Comparison of ENCODE assay signal across 7 mouse cellular contexts in the genomic region with DNA sequence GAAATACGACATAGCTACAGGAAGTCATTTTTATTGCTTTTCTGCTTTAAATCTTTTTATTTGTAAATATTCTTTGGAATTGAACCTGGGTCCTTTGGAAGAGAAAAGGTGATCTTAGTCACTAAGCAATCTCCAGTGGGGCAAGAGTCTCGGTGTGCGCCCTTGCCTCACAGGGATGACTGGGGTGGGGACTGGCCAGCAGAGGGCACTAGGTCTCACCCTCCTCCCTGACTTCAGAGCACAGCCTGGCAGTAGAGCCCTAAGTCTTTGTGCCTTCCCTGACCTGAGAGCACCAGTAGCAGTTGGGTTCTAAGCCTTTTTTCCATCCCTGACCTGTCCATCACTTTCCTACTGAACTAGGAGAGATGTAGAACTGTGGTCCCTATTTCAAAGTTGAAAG.
DNase-seq lines count a peak whose midpoint lies in the region; ATAC-seq lines count a peak whose summit lies in the region.

No protein-coding gene starts in this region.

- peak; percentile 45 to 63 for DNase-seq in layer of hippocampus, postnatal 10 days (ENCODE audit: low spot score in 2 of 2)
- no peak for DNase-seq in layer of hippocampus, postnatal 14 days (ENCODE audit: low spot score in 2 of 2)
- DNase-seq in ES-CJ7 (ENCODE audit: low read depth, low spot score) = peak; percentile 33
- DNase-seq in adrenal gland, postnatal 14 days = peak; percentile 63
- DNase-seq in ovary, postnatal 36 days (ENCODE audit: low spot score) = peak; percentile 55
- DNase-seq in spleen, postnatal 36 days (ENCODE audit: low spot score in 2 of 2) = no peak

- ATAC-seq in hematopoietic stem cell, adult 5-6 weeks (replicated peaks in 1 of 2; ENCODE audit: insufficient read depth in 1 of 2, low FRiP score in 2 of 2, low TSS enrichment in 1 of 2, low read depth in 1 of 2, poor library complexity in 2 of 2, severe bottlenecking in 2 of 2) = peak; percentile 65 to 68; a peak in 2 of 4 replicates

Comparison
In these comparisons a context has a peak if more than half of its experiments do, and no peak if none do; other contexts are left out.
1. DNase-seq: peak in layer of hippocampus, postnatal 10 days (2 of 2), ES-CJ7 (single experiment), adrenal gland, postnatal 14 days (single experiment) and ovary, postnatal 36 days (single experiment); none in layer of hippocampus, postnatal 14 days (0 of 2) and spleen, postnatal 36 days (0 of 2).